Mouse (Mus musculus) urinary bladder, postnatal 25 days (tissue): ENCODE measurements around the gene Echdc3.
A peak's percentile ranks its signal among the peaks of the same experiment; 100 is the strongest.

Source experiments
- DNase-seq: peaks from one replicate; pipeline ENCODE4 v3.0.0; 2022; ENCODE audit warnings: low spot score

Echdc3 gene

DNA sequence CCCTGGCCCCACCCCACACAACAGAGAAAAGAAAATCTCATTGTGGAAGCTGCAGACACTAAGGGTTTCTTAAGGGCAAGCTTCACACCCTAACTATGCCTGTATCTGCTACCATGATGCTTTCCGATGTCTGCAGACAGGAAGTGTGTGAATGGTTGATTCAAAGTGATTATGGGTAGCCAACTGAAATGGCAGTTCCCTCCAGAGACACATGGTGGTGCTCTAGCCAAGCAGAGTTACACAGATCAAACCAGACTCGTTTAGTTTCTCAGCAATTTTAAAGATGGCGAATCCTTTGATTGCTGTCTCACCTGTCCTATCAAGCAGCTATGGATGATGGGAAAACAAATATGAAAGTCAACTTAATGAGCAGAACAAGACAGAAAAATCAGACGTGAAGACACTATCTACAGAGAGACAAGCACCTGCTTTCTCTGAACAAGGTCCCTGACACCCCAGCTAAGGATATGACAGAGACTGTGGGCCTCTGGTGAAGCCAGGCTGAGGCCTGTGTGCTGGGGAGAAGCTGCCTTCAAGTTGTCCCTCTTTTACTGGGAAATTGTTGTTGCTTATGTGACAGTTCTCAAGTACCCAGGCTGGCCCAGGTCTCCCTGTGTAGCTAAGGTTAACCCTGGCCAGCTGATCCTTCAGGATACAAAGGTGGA is 7.4 kb upstream of the Echdc3 start:
- peak; percentile 74 for DNase-seq

DNA sequence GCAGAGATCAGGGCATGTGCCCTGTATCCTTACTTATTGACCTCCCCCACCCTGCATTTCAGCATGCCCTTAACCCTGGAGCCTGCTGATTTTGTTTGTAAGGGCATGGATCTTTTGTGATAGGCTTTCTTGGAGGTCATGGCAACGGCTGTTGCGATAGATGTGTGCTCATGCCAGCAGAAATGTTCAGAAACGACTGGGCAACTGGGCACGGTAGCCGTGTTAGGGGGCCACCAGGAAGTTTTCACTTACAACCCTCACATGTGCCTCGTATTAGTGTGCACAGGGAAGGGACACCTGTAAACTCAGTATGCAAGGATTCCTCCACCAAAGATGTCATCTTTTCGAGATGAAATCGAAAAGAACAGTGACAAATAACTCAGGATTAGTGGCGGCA is 508 bp downstream of the Echdc3 start:
- no peak for DNase-seq

DNA sequence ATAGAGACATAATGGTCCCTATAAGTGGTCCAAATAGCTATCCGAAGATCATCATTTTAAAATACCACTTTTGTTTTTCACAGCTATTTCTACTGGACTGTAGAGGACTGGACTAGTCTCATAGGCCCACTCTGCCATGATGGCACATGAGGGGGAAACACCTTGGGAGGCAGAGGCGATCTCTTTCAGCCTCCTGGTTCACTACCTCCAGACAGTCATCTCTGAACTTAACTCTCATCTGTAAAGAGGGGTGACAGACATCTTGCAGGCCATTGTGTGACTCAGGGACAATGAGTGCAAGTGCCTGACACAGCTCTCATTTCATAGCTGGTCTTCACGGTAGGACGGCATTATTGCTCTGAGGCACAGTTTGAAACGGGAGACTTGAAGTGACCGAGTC is 2.0 kb downstream of the Echdc3 start:
- DNase-seq, result no peak

DNA sequence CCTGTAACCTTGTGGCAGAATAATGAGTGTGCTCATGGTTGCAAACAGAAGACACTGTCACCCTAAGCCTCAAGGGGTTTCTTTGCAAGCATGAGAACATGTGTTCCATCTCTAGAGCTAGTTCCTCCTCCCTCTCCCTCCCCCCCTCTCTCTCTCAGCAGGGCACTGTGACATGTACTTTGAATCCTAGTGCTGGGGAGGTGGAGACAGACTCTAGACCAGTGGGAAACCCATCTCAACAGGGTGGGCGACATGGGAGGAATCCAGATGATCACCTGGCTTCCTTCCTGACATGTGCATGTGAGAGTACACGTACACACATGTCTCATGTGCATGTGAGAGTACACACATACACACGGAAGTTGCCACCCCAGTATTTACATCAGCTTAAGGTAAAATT is 3.1 kb downstream of the Echdc3 start:
- DNase-seq, result no peak

DNA sequence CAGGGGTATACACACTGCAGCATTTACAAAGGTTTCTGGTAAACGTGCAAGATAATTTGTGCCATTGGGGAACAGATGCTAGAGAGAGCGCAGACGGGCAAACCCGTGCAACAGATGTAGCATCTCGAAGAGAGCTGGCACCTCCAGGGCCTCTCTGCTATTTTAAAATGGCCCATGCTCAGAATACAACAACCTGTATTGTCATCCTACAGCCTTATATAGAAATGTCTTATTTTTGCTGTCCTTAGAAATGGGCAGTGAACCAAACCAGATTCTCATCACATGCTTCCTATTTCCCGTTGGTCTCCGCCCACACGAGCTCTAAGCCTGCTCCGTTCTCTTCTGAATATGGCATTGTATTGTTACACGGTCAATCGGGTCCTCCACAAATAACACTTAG is 3.7 kb downstream of the Echdc3 start:
- no peak for DNase-seq

DNA sequence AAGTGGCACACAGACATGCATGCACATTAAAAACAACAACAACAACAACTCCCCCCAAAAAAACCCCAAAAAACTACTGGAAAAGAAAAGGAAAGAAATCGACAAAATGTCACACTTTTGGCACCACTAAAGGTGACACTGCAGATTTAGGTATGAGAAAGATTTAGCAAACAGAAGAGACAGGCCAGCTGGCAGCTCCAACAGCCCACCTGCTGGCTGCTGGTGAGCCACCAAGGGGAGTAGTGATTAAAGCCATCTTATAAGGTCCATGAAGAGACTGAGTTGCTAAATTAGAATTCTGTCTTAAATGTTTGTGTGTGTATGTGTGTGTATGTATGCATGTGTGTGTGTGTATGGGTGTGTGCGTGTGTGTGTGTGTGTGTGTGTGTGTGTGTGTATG is 5.1 kb downstream of the Echdc3 start:
- no peak for DNase-seq

DNA sequence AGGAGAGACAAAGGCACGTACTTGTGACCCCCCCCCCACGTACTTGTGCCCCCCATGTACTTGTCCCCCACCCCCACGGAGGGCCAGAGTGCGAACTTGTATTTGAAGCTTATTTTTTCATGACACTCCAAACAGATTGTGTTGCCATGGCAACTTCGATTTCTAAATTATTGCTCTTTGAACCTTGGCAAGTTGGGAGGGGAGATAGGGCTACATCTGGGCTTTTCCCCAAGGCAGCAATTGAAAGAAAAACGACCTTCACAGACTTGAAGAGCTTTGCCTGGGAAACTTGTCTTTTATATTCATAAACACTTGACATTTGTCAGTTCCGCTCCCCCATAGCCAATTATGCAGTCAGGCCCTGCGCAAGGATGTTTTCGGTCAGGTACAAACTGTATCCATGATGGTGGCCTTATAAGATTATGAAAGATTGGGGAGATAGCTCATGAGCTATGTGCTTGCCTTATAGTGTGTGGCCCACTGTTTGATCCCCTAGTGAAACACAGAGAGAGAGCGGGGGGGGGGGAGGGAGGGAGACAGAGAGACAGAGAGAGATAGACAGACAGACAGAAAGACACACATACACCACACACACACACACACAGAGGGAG is 16.4 kb downstream of the Echdc3 start:
- no peak for DNase-seq

DNA sequence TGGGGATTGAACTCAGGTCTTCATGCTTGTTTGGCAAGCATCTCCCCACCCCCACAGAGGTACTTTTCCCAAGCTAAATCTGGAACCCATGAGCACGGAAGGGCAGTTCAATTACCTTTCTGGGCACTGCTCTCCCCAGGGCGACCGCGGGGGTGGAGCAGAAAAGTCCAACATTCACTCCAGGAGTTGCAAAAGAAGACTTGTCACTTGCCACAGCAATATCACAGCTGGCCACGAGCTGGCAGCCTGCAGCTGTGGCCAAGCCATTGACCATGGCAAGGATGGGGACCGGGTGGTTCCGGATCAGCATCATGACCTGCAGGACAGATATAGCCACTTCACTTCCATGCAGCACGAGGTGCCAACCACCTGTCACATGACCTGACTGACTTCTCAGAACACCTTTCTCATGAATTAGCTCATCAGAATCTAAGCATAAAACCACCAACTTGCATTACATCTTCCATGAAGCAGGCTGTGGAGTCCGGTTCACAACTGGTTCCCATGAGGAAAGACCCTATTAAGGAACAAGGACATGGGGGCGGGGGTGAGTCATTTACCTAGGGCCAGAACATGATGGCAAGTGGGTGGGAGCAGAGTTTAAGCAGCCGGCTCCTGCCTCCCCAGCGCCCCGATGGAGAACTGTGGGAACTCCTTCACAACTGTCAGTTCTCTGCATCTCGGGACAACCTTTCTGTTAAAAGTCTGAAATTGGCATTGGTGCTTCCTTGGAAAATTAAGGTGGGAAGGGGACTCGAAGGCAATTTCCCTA is 17.2 kb downstream of the Echdc3 start:
- no peak for DNase-seq

DNA sequence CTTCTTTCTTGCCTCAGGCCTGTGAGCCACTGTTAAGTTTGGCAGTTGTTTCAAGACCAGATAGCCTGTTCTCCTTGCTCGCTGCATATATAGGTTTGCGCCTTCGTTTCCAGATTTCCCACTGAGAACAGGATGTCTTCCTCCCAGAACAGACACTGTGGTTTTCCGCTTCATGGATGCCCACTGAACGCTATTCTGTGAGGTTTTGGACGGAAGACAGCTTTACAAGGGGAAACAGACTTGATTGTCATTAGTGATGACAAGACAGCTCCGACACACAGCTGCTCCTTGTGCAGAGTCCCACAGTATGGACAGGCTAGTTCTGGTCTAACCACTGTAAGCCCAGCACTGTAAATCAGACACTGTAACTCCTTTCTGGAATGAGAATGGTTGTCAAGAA is 18.3 kb downstream of the Echdc3 start:
- DNase-seq, result no peak

DNA sequence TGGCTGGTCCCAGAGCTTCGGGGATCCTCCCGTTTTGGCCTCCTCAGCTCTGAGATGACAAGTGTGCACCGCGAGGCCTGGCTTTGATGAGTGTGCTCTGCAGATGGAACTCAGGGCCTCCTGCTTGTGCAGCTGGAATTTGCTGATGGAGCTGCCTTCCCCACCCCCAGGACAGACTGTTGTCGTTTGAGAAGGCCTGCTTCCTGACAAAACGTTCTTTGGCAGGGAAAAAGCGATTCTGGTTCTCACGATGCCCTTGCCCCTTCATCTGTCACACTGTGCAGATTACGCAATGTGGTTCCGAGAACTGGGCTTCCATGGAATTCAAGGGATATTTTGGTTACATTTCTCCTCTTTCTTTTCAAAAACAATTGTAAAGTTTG is 19.3 kb downstream of the Echdc3 start:
- DNase-seq, result no peak

DNA sequence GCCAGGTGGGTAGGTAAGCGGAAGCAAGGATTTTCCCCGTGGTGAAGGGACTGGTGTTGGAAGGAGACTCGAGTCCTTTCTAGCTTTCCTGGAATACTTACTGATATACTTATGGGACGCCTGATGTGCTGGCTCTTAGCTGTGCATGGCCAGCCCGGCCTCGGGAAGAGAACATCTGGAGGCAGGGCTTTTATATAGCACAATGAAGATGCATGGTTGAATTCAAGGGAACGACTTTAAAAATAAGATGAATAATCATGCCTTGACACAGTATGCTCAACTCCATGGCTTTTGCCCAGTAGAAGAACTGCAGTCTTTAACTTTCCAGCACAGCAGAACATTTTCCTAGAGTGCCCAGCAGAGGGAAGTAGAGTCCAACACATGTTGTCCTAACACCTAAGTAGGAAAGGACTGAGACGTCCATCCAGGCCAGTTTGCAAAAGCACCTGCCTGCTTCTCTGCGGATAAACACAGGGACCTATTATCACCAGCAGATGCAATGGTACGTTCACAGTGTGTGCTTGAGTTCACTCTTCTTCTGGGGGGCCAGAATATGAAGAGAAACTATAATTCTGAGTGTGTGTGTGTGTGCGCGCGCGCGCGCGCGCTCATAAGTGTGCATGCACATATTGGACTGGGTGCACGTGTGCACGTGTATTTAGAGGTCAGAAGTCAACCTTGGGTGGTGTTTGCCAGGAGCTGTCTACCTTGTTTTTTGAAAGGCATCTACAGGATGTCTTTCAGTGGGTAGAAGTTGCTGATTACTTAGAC is 19.8 kb downstream of the Echdc3 start:
- peak; percentile 33 for DNase-seq

DNA sequence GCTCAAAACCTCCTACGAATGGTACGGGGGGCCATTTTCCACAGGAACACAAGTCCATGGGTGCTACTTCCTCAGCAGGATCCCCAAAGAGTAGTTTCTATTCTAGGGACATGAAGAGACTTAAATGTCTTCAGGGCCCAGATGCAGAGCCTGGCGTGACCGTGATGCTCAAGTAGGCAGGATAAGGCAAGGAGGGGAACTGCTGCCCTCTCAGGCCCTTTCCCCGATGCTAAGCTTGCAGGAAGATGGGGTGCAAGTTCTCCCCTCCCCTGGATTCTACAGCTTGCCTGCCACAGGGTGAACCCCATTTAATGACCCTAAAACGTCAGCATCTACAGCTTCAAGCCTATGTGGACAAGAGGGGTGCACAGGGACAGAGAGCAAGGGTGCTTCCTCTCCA is 22.8 kb downstream of the Echdc3 start:
- no peak for DNase-seq

DNA sequence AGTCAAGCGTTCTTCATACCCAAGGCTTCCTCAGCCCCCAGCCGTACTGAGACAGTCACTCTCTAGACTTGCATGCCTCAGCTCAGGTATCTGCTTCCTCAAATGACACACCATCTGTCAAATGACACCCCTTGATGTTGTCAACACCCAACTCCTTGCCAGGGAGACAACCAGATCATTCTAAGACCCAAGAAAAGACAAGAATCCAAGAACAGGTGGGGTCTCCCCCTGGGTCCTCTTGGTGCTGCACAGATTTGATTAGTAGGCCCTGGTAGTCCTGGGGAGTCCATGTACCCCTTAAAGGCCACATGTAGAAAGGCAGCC is 23.2 kb downstream of the Echdc3 start:
- no peak for DNase-seq

DNA sequence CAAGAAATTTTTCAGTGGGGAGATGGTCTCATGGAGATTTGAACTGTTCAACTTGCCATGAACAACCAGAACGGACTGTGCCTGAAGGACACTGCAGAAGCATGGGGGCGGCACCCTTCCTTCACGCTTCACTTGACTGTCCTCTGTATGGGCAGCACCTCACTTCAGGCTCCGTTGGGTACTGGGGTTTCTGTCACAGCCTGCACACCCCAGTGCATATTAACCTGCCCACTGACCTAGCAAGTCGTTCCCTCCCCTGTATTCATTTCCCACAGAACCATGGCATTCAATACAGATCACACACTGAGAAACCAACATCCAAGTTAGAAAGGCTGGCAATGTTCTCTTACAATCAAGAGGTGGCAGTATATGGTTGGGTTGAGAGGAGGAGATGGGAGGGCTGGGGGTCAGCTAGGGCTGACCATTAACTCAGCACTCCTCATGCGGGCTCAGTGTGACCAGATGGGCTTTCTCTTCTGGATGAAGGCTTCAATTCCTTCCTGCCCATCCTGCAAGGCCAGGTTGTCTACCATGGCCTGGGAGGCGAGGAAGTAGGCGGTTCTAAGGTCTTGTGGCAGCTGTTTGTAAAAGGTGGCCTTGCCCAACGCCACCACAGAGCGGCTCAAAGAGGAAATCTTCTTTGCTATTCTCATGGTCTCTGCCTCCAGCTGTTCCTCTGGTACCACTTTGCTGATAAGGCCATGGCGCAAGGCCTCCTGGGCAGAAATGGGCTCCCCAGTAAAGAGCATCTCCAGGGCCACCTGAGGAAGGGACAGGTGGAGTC is 23.8 kb downstream of the Echdc3 start:
- DNase-seq, result no peak

DNA sequence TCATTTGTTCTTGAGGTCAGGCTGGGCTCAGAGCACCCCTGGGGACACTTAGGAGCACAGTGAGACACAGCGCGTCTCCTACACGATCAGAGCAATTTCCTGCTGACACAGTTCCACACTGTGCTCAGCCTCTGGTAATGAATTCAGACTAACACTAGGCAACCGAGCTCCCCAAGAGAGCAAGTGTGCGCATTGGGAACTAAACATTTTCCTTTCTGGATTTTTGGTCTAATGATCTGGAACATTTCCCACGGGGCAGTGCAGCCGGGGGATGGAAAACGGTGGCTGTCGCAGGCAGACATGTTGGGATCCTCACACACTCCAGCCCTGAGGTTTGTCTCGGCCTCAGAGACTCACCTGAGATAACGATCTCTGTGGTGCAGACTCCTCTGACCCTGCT is 25.4 kb downstream of the Echdc3 start:
- no peak for DNase-seq

DNA sequence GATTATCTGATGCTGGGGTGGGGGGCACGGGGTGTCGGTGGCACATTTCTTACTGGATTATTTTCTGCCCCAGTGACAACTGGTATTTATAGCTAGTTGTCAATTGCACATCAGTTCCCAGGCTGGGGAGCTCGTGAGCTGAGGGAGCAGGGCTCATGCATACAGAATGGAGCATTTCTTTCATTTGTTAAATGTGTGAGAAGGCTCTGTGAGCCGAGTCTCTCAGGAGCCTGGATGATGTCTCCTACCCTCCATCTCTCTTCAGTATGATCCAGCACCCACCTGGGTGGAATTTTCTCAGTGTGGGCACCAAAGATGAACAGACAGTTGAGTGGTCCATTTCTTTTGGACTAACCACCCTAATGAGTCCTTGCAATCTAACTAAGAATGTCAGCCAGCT is 25.9 kb downstream of the Echdc3 start:
- DNase-seq, result no peak

DNA sequence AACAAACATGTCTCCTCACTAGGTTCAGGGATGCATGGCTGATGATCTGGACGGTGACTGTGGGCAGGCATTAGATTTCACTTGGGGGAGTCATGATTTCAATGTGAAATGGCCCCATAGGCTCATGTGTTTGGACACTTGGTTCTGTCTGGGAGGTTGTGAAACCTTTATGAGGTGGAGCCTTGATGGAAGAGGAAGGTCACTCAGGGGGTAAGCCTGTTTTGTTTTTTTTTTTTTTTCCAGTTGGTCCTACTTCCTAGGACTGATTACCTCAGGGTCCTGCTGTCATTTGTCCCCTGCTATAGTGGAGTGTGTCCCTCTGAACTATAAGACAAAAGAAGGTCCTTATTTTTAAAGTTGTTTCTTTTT is 33.1 kb downstream of the Echdc3 start:
- no peak for DNase-seq

DNA sequence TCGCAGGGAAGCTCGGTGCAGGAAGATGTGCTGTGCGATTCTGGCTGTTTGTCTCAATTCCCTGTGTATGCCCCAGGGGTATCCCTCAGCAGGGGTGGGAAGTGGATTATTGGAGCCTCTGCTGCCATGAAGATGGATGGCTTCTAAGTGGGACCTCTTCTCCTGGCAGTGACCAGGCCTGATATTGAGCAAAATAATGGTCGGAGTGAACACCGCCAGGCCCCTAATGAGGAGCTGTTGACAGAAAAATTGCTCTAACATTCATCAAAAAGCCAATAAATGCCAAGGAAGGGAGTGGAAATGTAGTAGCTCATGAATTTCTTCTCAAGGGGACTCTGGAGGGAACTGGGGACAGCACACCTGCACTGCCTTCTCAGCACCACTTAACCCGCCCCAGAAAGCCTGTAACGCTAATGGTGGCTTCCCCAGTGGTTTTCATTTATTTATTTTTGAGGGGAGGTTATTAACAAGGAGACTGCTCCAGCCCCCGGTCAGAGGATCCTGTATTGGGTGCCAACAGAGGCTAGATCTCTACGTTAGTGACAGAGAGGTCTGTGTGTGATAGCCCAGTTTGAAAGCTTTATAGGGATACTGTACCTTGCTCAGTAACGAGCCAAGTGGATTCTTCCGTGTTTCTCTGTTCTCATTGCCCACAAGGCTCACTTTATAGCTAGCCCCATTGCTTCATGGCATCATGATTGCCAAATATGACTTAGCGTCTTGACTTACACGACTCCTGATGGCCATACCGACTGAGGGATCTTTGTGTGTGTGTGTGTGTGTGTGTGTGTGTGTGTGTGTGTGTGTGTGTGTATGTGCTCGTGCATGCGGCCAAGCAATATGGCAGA is 33.7 kb downstream of the Echdc3 start:
- DNase-seq, result no peak

DNA sequence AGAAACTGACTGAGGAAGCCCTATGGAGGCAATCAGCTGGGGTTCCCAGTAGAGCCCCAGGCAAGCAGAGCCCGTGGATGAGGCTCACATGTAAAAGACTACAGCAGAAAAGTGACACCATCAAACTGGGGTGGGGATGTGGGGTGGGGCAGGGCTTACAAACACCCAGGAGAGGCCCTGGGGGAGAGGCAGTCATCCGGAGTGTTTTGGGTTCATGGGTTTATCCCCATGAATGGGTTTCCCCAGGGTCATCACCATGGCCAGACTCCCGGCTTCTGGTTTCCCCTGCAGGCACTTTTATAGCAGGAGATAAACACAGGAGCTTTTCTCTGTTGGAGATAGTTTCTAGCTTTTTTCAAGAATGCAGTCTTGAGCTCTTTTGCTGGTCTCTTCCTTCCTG is 39.8 kb downstream of the Echdc3 start:
- DNase-seq, result no peak

DNA sequence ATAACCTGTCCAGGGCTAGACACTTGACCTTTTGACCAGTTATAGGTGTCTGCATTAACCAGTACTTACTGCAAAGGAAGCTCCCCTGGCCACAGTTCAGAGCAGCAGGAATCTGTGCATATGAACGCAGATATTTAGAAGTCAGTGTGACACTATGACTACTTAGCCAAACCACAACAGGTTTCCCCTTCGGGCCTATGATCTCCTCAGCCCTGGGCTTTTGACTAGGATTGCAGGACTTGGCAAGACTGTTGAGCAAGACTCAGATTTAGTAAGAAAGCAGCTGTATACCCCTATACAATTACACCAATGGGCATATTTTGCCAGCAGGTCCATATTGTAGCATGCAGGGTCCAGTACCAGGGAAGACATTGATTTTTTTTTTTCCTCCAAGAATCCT is 44.3 kb downstream of the Echdc3 start:
- DNase-seq, result no peak

DNA sequence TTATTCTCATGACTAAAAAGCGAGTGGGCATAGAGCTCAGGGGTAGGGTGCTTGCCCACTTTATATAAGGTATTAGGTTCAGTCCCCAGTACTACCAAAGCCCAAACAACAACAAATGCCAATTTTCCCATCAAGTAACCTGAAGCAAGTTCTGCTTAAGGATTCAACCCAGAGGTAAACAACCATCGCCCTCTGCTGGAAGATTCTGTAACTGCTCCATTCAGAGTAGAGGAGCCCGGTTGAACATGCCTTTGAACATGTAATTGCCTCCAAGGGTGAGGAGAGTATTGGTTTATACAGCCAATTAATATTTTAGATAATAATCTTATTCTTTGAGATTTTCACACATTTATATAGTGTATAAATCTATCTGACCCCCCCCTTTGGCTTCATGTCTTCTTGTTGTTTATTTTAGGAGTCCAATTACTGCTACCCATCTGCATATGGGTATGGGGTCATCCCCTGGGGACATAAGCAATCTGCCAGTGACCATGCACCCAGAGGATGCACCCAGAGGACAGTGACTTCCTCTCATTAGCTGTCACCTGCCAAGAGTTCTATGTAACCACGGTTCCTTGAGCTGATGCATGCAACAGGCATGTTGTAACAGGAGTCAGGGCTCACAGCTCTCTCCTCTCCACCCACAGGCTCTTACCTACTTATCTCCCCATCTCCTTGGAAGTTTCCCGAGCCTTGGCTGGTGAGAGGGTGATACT is 44.8 kb downstream of the Echdc3 start:
- DNase-seq, result peak; percentile 71
